Mouse (Mus musculus) ovary, postnatal 36 days (tissue): ENCODE results near the gene Tnfaip2.

Experiments
- DNase-seq: peaks from one replicate; pipeline ENCODE4 v3.0.0; 2022; ENCODE audit warnings: low spot score, mixed read lengths

The Tnfaip2 gene

DNA sequence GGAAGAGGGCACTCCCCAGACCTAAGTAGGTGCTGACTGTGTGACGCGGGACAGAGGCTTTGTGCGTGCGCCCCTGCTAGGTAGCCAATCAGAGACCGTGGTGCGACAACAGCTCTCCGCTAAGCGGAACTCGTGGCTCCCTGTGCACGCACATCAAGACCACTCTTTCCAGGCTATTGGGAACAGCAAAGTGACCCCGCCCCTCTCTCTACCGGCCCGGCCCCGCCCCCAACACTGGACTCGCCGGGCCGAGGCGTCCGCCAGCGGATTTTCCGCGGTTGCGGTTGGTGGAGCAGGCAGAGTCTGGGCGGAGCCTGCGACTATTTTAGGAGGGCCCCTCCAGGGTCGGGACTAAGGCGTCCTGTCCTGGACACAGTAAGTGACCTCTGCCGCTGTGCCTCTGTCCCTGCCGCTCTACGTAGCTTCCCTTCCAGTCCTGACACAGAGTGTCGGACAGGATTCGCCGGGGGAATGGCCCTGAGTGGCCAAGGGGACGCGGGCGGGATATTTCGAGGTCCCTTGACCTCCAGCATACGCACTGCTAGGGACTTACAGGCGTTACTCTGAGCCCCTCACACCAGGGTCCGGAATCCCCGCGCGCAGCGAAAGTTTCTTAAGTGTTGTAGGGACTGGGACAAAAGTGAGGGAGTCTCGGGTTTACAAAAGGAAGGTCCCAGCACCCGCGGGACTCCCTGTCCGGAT, at the start of gene Tnfaip2:
Gene Tnfaip2, plus strand, starts transcription at position 161 of the 702 bp plus-strand sequence.
- peak; percentile 77 for DNase-seq

DNA sequence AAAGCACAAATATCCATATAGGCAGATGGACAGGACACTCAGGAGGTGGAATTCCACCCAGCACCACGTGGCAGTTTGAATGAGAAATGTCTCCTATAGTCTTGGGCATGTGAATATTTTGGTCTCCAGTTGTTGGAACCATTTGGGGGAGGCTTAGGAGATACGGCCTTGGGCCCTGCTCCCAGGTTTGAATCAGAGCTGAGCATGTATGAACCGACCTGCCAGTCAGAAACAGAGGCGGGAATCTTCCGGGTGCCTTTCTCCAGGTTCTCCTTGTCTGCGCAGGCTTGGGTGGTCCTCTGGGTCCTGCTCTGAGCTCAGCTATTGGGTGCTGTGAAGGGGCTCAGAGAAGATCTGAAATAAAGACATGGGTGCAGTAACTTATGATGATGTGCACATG, 48.3 kb upstream of the Tnfaip2 start:
- no peak for DNase-seq

DNA sequence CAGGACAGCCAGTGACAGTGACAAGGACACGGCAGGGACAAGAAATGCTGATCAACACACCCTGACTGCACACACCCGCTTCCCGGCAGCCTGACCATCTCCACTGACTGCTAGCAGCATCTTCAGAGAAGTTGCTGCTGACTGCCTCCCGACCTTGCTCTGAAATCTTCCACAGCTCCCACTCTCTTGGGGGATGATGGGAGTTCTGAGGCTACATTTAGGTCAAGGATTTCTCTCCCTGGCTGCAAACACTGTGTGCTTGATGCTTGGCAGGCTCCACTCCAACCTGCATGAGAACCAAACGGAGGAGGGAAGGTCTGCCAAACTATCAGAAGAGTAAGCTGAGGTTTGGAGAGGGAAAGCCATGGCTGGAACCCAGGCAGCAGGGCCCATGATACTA, 45.3 kb upstream of the Tnfaip2 start:
- DNase-seq, result no peak

DNA sequence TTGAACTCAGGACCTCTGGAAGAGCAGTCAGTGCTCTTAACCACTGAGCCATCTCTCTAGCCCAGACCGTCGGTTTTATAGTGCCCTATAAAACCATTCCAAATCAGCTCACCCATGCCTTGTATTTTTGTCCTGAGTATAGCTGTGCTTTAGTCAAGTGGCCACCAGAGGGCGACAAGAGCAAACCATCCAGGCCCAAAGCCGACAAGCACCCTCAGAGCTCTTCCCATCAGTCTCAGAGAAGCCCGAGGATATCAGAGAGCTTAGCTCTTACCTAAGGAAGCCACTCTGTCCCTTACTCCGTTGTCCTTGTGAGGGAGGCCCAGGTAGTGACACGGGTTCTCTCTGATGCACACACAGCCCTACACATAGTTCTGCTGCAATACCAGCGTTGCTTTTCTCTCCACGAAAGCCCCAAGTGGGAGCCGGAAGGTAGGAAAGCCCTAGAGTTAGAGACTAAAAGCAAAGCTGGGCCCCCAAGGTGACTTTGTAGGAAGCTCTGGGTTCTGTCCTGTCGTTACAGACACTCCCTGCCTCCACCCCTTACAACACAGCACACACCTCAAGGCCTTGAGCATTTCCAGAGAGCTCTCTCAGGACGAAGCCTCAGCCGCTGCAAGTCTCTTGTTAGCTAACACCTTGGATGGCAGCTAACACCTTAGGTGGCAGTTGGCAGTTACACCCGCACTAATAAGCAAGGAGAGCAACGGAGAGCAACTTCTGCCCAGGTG, 40.6 kb upstream of the Tnfaip2 start:
- peak; percentile 70 for DNase-seq

DNA sequence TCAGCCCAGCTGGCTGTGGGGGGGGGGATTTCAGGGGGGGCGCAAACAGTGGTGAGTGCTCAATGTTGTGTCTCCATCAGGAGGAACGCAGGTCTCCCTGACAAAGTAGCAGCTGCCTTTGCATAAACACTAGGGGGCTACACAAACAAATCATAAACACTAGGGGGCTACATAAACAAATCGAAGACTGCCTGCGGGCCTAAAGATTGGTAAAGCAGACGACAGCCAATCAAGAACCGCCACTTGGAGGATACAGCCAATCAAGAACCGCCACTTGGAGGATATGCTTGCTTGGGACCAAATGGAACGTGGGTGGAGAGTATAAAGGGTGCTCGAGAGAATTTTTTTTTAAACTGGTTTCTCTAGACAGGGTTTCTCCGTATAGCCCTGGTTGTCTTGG, 37.4 kb upstream of the Tnfaip2 start:
- no peak for DNase-seq

DNA sequence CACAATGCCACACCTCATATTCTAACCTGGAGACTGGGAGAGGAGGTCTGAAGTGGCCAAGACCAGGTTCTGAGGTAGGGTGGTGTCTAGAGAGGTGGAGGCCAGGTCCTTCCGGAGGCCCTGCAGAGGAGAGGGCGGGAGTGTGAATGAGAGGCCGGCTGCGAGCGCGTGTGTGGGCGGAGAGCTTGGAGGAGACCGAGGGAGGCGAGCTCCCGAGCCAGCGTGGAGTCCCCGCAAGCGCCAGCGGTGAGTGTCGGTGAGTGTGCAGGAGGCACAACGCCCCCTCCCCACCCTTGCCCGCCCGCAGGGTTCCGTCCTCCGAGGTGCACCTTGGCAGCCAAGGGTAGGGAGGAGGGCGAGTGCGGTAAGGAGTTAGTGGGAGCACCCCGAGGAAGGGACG, 35.6 kb upstream of the Tnfaip2 start, which contains the start of gene Lbhd2:
Gene Lbhd2, plus strand, starts transcription at position 188 of the 400 bp plus-strand sequence.
- no peak for DNase-seq

DNA sequence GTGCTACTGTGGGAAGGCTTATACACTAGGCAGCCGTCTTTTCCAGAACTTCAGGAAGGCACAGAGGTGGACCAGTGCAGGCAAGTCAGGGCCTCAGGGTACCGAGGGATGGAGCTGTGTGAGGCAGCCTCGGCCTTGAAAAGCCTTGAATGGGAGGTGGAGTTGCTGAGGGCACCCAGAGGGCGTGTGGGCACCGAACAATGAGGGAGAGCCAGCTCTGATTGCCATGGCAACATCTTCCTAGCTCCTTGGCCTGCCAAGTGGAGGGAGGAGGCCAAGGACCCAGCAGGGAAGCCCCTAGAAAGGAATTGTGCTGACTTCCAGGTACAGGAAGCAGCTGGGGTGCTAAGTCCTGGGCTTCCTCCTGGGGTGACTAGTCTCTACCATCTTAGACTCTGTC, 32.7 kb upstream of the Tnfaip2 start:
- DNase-seq, result no peak

DNA sequence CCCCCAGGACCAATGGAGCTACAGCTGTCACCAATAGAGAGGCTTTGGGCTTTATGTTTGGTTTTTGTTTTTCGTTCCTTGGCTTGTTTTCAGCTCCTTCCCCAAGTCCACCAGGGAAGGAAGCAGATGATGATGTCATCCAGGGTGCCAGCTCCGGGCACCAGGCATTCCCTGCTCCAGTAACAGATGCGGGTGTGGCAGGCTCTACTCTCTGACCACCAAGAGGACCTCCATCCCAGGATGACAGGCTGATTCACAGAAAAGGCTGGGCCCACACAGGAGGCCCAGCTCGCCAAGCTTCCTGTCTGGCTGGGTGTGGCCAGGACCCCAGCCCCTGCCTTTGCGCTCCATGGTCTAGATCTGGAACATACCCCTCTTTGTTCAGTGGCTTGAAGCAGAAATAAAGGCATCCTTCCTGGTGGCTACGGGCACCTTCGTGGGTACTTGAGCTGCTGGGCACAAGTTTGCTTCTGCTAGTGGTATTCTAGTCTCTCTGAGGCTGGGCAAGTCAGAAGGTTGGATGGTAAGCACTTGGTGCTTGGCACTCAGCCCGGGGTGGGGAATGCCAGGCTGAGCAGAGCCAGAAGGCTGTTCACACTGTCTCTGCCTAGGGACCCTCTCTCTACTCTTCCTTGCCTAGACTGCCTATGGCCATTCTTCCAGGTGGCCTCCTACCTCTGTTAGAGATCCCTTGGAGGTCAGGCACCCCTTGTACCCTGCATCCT, 30.5 kb upstream of the Tnfaip2 start:
- no peak for DNase-seq

DNA sequence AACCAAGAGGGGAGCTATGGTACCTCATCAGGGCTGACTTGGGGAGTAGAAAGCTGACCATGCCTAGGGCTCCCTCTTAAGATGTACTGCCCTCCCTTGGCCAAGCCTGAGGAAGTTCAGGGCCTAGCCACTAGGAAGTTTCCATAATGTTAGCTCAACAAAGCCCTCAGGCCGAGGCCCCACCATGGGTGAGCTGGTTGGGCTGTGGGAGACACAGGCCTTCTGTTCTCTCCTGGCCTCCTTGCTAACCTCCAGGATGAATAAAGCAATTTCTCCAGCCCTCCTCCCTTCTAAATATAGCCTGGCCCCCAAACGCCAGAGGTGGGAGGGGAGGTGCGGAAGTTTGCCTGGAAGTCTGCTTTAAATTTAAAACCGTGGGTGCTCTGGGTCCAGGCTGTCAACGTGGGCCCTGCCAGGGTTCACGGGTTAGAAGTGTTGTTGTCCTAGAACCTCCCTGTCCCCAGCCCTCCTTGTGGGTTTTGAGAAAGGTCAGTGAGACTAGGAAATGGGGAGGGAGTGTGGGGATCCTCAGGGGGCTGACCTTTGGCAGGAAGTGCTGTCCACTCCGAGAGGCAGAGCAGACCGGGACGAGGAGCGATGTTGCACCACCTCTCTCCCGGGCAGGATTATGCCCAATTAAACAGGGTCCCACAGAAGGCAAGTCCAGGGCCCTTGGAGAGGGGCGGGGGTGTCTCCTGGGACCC, 29.5 kb upstream of the Tnfaip2 start:
- no peak for DNase-seq

DNA sequence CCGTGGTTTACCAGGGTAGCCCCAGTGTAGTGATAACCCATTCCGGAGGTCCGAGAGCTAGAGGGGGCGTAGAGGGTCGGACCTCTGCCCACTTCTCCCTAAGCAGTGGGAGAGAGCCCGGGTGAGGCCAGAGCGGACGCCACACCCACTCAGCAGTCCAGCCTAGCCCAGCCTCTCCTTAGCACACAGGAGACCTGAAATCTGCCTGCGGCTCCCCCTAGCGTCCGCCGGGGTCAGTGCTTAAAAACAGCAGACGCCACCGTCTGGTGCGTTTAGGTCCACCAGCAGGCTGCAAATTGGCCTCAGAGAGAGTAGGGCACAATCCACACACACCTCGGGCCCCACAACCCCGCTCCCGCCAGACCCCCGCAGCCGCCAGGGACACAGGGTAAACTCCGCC, 29.0 kb upstream of the Tnfaip2 start:
- DNase-seq, result peak; percentile 88

DNA sequence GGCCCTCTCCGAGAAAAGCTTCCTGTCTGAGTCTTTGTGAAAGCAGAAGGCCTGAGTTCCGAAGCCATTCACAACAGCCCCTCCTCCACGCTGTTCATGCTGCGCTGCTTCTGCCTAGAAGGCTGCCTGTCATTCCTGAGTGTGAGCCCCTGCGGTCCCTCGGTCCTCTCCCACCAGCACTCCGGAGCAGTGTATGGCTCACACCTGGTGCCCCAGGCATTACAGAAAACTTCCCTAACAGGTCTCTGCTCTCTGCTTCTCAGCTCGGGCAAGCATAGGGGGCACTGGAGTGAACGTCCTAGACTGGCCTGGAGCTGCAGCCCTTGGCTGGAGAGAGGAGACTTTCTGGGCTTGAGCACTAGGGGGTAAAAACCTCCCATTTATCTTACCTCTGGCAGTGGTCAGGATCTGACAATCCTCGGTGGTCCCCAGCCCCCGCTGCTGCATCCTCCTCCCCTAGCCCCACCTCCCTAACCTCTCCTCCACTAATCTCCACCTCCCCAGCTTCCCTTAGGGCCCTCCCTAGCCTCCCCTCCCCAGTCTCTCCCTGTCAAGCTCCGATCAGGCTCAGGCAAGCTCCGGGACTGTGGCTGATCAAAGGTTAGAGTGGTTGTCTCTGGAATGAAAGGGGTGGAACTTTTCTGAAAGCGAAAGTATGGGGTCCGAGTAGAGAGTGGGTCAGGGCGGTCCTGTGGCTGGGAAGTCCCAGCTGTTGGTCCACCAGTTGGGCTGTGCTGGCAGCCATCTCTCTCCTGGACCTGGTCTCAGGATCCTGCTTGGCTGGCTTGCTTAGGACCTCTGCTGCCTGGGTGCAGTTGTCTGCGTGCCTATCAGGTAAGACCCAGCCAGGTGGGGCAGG, 25.1 kb upstream of the Tnfaip2 start, which contains the start of gene Exoc3l4:
Gene Exoc3l4, plus strand, starts transcription at position 97 of the 859 bp plus-strand sequence.
- no peak for DNase-seq

DNA sequence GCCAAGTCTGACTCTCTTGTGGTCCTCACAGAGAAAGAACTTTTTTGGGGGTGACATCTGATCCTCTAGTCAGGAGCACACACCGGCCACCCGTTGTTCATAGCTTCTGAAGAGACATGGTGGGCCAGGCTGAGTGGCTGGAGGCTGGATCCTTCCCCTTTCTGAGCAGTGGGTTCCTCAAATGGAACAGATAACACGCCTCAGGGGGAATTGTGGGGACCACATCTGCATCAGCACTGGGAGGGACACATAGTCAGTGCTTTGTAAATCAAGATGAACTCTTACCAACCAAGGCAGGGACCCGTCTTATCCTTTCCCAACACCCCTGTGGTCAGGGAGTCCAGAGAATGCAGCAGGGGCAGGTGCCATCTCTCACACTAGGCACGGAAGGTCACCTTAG, 22.4 kb upstream of the Tnfaip2 start:
- no peak for DNase-seq

DNA sequence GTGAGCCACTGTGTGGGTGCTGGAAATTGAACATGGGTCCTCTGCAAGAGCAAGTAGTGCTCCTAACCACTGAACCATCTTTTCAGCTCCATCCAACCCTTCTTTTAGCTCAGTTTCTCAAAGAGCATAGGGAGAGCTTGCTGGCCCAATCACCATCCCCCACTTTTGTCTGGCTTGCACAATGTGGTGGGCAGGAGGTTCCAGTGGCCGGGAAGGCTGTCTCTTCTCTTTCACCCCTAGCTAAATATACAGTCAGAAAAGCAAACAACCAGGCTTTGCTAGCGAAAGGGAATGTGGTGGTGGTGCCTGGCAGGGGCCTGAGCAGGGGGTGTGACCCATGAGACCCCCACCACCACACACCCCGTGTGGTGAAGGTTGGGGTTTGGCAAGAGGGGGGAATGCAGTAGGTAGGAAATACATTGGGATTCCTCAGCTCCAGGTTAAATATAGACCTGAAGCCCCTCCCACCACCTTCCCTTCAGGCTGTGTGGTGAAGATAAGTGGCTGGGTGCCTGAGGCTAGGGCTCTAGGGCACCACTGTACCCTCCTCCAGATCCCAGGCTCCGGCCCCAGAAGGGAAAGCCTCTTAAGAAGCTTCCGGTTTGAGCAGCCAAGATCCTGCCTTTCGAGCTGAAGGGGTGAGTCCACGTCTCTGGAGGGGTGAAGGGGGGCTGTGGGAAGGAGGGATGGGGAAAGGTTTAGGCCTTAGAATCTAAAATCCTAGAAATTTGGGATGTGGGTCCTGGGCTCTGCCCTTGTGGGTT, 21.1 kb upstream of the Tnfaip2 start:
- no peak for DNase-seq

DNA sequence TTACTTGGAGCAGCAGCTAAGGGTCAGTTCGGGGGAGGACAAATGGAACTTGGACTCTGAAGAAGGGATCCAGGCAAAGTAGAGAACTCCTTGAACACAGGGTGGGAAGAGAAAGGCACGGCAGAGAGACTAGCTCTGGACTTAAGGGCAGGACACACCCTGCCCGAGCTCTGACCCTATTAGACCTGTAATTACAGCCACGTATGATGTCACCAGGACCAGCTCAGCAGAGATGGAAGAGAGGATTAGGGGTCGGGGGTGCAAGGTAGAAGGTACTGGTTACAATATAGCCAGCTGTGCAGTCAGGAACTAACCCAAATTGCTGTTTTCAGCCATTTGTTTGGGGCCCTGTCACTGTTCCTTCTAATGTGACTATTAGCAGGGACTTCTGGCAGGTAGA, 19.4 kb upstream of the Tnfaip2 start:
- no peak for DNase-seq

DNA sequence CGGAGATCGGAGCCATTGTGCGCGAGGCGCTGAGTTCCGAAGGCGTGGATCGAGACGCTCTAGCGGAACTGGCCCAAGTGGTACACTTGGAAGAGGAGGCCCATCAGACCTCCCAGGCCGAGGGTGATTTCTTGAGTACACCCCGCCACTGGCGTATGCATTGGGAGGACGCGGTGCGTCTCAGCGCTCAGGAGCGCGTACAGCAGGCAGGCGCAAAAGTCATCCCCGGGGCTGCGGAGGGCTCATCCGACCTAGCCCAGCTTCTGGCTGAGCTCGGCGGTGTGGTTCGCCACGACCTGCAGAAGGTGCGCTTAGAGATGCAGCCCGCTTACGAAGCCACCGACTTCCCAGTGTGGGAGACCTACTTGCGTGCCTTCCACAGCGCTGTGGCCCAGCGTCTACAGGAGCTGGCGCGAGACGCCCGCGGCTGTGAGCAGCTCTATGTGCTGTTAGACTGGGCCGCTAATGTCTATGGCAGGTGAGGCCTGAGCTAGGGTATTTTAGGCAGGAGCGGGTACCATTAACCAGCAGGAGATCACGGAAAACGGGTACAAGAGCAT, 18.6 kb upstream of the Tnfaip2 start:
- DNase-seq, result no peak

DNA sequence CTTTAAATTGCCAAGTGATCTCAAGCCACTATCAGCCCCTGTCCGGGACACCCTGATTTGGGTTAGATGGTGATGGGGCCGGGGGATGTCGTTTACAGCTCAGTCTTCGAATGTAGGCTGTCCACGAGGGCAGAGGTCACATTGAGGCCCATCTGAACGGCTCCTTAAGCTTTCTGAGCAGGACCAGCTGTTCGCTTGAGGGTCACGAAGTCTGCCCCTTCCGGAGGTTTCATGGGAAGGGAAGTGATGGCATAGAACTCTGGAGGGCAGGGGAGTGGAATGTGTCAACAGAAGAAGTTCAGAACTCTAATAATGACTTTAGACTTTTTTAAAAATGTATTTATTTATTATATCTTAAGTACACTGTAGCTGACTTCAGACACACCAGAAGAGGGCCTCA, 17.7 kb upstream of the Tnfaip2 start:
- DNase-seq, result no peak

DNA sequence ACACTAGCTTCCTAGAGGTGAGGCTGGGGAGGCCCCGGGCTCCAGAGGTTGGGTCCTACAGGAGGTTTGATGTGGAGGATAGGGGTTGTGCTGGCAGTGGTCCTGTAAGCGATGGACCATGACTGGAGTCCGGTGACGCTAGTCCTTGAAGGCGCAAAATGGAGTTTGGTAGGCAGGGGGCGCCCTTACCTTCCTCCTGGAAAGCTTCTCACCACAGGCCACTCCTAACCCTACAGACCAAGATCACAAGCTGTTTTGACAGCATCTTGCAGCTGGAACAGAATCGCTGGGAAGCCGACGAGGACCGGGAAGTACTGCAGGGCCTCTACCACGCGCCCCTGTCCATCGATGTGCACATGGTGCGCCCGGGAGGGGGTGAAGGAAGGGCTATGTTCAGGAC, 17.0 kb upstream of the Tnfaip2 start:
- peak; percentile 83 for DNase-seq

DNA sequence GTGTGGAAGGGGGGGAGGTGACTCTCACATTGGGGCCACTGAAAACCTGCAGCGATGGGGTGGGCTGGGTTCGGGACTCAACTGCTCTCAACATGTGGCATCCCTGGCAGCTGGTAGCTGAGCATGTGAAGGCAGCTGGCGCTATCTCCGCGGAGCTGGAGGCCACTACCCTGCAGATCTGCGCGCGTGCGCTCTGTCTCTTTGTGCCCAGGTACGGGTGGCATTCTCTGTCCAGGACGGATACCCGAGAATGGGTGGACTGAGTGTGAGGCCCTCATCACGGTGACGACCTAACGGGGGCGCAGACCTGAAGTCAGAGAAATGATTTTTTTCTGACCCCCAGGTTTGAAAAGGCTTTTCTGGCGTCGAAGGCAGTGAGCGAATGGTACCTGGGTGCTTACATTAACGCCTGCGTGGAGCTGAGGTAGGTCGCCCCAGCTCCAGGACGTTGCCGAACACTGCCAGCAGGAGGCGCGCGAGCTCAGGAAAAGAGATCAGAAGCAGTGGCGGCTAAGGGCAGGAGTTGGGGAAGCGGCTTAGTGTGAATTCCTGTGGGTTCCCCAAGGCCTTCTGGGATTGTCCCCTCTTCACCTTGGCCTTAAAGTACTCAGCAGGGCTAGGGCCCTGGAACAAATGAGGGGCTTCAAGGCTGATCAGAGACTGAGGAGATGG, 16.3 kb upstream of the Tnfaip2 start:
- DNase-seq, result peak; percentile 89

DNA sequence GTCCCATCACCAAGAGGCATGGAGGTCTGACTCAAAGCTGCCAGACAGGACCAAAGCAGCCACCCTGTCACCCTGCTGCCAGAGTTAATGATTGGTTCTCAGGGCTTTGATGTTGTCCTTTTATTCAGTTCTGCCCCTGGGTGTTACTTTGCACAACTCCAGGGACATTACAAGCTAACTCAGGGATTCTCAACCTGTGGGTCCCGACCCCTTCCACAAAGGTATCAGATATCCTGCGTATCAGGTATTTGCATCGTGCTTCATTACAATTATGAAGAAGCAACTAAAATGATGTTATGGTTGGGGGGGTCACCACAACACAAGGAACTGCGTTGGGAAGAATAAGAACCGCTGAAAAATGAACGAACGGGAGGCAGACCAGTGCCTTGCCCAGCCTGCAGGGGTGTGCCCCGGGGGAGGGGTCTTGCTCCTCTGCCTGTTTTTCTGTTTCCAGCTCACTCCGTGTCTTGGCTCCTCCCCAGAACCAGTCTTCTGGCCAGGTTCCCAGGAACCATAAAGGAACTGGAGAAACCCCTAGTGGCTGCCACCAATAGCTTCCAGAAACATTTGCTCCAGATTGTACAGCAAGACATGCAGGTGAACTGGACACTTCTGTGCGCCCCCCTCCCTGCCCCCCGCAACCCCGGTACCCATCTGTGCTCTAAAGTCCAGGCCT, 14.7 kb upstream of the Tnfaip2 start:
- DNase-seq, result no peak
